Mouse (Mus musculus) kidney, embryonic 14.5 days (tissue): ENCODE measurements around the gene Sult3a1. TPM values are rescaled to one million over a fixed set of nuclear protein-coding genes. Genes with fewer than 3 reads are reported as not detected.
"Not testable (repeated sequence)": the region's sequence is repeated elsewhere in the genome, so short reads cannot be mapped to it uniquely, and the experiment has no call there.

Source experiments
- ATAC-seq: fragments of 200-750 bp; cut with Nextera tagmentation; 2 replicates; pipeline ENCODE4 v1.8.0; 2017; ENCODE audit warnings: moderate number of reproducible peaks, mild to moderate bottlenecking, moderate TSS enrichment, moderate library complexity; ENCODE audit not compliant: low FRiP score, low TSS enrichment
- H3K27ac ChIP-seq: fragments of 300-500 bp; sonication (generic); 2 replicates; pipeline ENCODE4 v1.5.1; 2014; ENCODE audit warnings: low read depth, mild to moderate bottlenecking, low read length, moderate library complexity, mixed read lengths
- H3K27me3 ChIP-seq: fragments of 300-500 bp; sonication (generic); 2 replicates; pipeline ENCODE4 v1.6.1; 2014; ENCODE audit warnings: mild to moderate bottlenecking, low read length; ENCODE audit not compliant: control insufficient read depth, insufficient read depth
- H3K36me3 ChIP-seq: fragments of 300-500 bp; sonication (generic); 2 replicates; pipeline ENCODE4 v1.6.1; 2014; ENCODE audit warnings: low read length, mixed read lengths; ENCODE audit not compliant: control insufficient read depth, insufficient read depth
- H3K4me1 ChIP-seq: fragments of 300-500 bp; sonication (generic); 2 replicates; pipeline ENCODE4 v1.6.1; 2014; ENCODE audit warnings: low read length, mixed read lengths; ENCODE audit not compliant: control insufficient read depth, insufficient read depth
- H3K4me2 ChIP-seq: fragments of 300-500 bp; sonication (generic); replicated peaks from 2 replicates; pipeline ENCODE4 v1.6.1; 2014; ENCODE audit warnings: low read depth, mild to moderate bottlenecking, low read length
- H3K4me3 ChIP-seq: fragments of 300-500 bp; sonication (generic); 2 replicates; pipeline ENCODE4 v1.5.1; 2014; ENCODE audit warnings: mild to moderate bottlenecking, low read length
- H3K9ac ChIP-seq: fragments of 300-500 bp; sonication (generic); 2 replicates; pipeline ENCODE4 v1.6.1; 2014; ENCODE audit warnings: low read depth, mild to moderate bottlenecking, low read length, moderate library complexity
- H3K9me3 ChIP-seq: fragments of 300-500 bp; sonication (generic); 2 replicates; pipeline ENCODE4 v1.6.1; 2016; ENCODE audit warnings: low read length; ENCODE audit not compliant: control insufficient read depth
- WGBS: fragments of 180-500 bp; shearing (Covaris S2); extraction: QIAGEN DNeasy Blood & Tissue Kit; methylation state at CpG from one replicate; pipeline ENCODE4 v1.1.7; 2014; 5-methylcytosine and 5-hydroxymethylcytosine counted together
- polyA plus RNA-seq: library from polyadenylated mRNA; unstranded; fragments of >200 nt; fragmentation: Nextera tagmentation; extraction: Ambion mirVana; gene quantifications from 2 replicates; pipeline ENCODE4 v1.2.1, GENCODE M21; 2014

Sult3a1 gene
- polyA plus RNA-seq, result not detected in 2 replicates

GRCm38 (mm10) chr10:33857421-33857820 lies at the start of gene Sult3a1:
Sult3a1 (plus strand) TSS chr10:33857721.
- H3K27ac ChIP-seq, result no peak within 1 kb of the TSS
- no peaks in the 10 kb centered on the region for H3K36me3 ChIP-seq
- H3K4me2 ChIP-seq, result no peak within 1 kb of the TSS
- no peak within 1 kb of the TSS for H3K4me3 ChIP-seq
- no peaks in the 10 kb centered on the region for H3K4me1 ChIP-seq
- ATAC-seq, result no peak
- H3K9ac ChIP-seq, result no peak within 1 kb of the TSS
- no peaks in the 10 kb centered on the region for H3K9me3 ChIP-seq
- no peaks in the 10 kb centered on the region for H3K27me3 ChIP-seq

DNA sequence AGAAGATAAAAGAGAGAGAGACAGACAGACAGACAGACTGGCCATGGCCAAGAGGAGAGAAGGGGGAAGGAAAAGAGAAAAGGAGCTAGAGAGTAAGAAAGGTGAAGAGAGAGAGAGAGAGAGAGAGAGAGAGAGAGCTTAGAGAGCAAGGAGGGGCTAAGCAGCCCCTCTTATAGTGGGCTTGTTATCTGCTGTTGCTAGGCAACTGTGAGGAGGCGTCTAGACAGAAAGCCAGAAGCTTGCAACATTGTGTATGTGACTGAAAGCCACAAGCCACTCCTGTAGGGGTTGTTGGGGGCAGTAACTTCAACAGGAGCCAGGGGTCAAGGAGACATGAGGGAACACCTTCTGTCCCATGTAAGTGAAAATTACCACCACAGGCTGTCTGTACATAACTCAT lies 45.7 kb upstream of the Sult3a1 start:
- no peaks in the 10 kb centered on the region for H3K4me1 ChIP-seq
- WGBS, result 33% methylated on average over 1 of the region's 1 CpGs
- no peak for ATAC-seq
- no peak overlapping the region for H3K27ac ChIP-seq
- H3K4me3 ChIP-seq, result no peak overlapping the region
- H3K36me3 ChIP-seq, result no peaks in the 10 kb centered on the region
- no peak overlapping the region for H3K4me2 ChIP-seq
- H3K9ac ChIP-seq, result no peak overlapping the region
- no peaks in the 10 kb centered on the region for H3K9me3 ChIP-seq
- H3K27me3 ChIP-seq, result no peaks in the 10 kb centered on the region

DNA sequence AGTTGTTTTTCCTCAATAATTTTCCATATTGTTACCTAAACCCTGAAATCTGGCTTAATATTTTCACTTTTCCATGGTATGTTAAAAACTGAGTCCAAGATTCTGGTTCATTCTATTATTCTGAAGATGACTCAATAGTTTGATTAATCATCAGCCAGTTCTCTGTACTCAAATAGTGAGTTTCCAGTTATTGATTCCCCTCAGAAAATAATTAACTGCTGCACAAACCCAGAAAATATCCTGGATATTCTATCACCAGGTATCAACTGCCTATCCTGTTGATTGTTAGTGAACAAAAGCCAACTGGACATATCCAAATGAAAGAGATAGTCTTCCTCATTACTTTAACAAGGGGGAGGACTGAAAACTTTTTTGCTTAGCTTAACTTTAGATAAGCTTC lies 43.3 kb upstream of the Sult3a1 start:
- ATAC-seq, result no peak
- H3K4me2 ChIP-seq, result no peak overlapping the region
- H3K36me3 ChIP-seq, result no peaks in the 10 kb centered on the region
- no peak overlapping the region for H3K4me3 ChIP-seq
- no peaks in the 10 kb centered on the region for H3K27me3 ChIP-seq
- no peak overlapping the region for H3K9ac ChIP-seq
- H3K27ac ChIP-seq, result no peak overlapping the region
- no peaks in the 10 kb centered on the region for H3K9me3 ChIP-seq
- no peaks in the 10 kb centered on the region for H3K4me1 ChIP-seq

- H3K4me3 ChIP-seq, result no peak overlapping the region
- no peaks in the 10 kb centered on the region for H3K9me3 ChIP-seq
- WGBS, result 56% methylated on average over 1 of the region's 1 CpGs
- no peaks in the 10 kb centered on the region for H3K4me1 ChIP-seq
- no peak overlapping the region for H3K9ac ChIP-seq
- no peak for ATAC-seq
- no peaks in the 10 kb centered on the region for H3K27me3 ChIP-seq
- H3K36me3 ChIP-seq, result no peaks in the 10 kb centered on the region
- no peak overlapping the region for H3K4me2 ChIP-seq
- no peak overlapping the region for H3K27ac ChIP-seq
Measured at GRCm38 (mm10) chr10:33816923-33817322, 40.6 kb upstream of the Sult3a1 start.

- WGBS, result 96% methylated on average over 3 of the region's 3 CpGs
- Histone ChIP-seq H3K9me3 (no peaks in the 10 kb centered on the region), H3K9ac (no peak overlapping the region), H3K4me1 (no peaks in the 10 kb centered on the region), H3K4me2 (no peak overlapping the region), H3K27ac (no peak overlapping the region), H3K4me3 (no peak overlapping the region), H3K27me3 (no peaks in the 10 kb centered on the region), H3K36me3 (no peaks in the 10 kb centered on the region)
- ATAC-seq, result no peak
Measured at GRCm38 (mm10) chr10:33820892-33821291, 36.6 kb upstream of the Sult3a1 start.

GRCm38 (mm10) chr10:33865994-33866393 lies 8.5 kb downstream of the Sult3a1 start:
- Histone ChIP-seq H3K9me3 (no peaks in the 10 kb centered on the region), H3K27me3 (no peaks in the 10 kb centered on the region), H3K9ac (no peak overlapping the region), H3K36me3 (no peaks in the 10 kb centered on the region), H3K27ac (no peak overlapping the region), H3K4me1 (no peaks in the 10 kb centered on the region), H3K4me3 (no peak overlapping the region), H3K4me2 (no peak overlapping the region)
- no peak for ATAC-seq
- WGBS, result 77% methylated on average over 2 of the region's 2 CpGs

- no peak overlapping the region for H3K27ac ChIP-seq
- H3K9ac ChIP-seq, result no peak overlapping the region
- no peak overlapping the region for H3K4me2 ChIP-seq
- H3K9me3 ChIP-seq, result no peaks in the 10 kb centered on the region; the same call in 1 of the 2 replicates
- no peak overlapping the region for H3K4me3 ChIP-seq
- no peak for ATAC-seq
- H3K27me3 ChIP-seq, result no peaks in the 10 kb centered on the region
- no peaks in the 10 kb centered on the region for H3K36me3 ChIP-seq
- 0% methylated on average over 1 of the region's 1 CpGs for WGBS
- no peaks in the 10 kb centered on the region for H3K4me1 ChIP-seq
Measured at GRCm38 (mm10) chr10:33870441-33870840, 12.9 kb downstream of the Sult3a1 start.

DNA sequence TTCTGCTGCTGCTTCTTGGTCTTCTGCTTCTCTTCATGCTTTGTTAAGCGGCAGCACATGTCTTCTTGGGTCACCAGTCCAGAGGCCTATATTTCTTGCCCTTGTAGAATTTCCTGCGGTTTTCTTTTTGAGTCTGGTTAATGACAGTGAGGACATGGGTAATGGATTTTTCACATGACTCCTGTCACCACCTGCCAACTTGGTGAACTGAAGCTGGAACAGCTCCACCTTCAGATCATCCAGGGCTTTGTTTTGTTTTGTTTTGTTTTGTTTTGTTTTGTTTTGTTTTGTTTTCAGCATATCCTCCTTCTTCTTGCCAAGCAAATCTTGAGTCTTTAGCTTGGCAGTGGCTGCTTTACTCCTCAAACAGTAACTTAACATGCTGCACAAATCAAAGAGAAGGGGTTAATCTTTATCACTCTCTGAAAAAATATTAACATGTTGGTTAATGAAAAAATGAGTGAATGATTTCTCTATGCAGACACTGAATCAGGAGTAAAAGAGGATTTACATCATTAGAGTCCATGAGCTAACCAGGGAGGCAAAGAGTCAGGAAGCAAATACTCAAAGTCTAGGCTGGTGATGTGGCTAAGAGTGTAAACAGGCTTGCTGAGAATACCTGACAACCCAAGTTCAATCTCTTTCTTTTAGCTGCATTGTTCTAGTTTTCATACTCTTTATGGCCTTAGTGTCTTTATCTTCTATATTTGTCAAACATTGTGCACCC lies 15.3 kb downstream of the Sult3a1 start:
- no peak for ATAC-seq
- Histone ChIP-seq H3K27me3 (no peaks in the 10 kb centered on the region), H3K36me3 (no peaks in the 10 kb centered on the region), H3K4me2 (no peak overlapping the region), H3K27ac (no peak overlapping the region), H3K4me3 (no peak overlapping the region), H3K9me3 (no peaks in the 10 kb centered on the region; the same call in 1 of the 2 replicates), H3K4me1 (no peaks in the 10 kb centered on the region), H3K9ac (no peak overlapping the region)
- WGBS, result 51% methylated on average over 2 of the region's 2 CpGs

GRCm38 (mm10) chr10:33882411-33882810 lies 24.9 kb downstream of the Sult3a1 start:
- H3K4me2 ChIP-seq, H3K9ac ChIP-seq, H3K27me3 ChIP-seq, H3K36me3 ChIP-seq, H3K4me1 ChIP-seq, ATAC-seq, H3K9me3 ChIP-seq, H3K4me3 ChIP-seq, H3K27ac ChIP-seq: not testable (repeated sequence)
- WGBS, result 77% methylated on average over 2 of the region's 2 CpGs
